Mouse (Mus musculus): ENCODE data around the gene Zc3hav1.
"Not testable (repeated sequence)": the region's sequence is repeated elsewhere in the genome, so short reads cannot be mapped to it uniquely, and the experiment has no call there.

Gene Zc3hav1

DNA sequence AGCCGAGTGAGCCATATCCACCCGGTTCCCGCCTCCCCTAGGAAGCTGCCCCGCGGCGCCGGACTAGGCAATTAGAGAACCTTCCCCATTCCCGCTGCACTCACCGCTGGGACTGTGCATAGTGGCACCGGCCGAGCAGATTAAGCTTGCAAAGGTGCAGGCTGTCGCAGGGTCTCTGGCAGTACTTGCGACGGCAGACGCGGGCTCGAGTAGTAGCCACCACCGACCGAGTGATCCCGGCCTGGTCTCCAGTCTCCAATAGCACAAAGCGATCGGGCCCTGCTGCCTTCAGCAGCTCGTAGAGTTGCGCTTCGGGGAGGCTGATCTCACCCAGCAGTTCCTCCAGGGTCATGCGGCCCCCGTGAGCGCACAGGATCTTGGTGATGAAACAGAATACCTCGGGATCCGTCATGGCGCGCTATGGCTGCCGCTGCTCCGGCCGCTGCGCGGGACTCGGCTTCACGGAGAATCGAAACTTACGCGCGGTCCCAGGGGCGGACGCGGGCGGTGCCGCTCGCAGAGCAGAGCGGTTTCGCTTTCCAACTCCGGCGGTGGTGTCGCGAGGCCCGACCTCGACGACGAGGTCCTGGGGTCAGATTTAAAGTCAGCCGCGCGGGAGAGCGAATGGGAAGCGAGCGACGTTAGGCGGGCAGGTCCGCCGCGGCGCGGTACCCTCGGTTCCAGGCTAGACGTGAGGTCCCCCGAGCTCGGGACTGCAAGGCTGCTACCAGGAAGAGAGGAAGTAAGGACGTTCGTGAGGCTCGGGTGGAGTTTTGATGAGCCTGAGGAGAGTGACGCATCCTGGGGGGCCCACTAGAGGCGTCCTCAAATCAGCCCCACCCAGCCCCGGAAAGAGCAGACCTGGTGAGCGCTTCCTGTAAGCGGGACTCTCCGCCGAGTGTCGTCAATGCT, at the start of gene Zc3hav1:
TSS of gene Zc3hav1 (minus strand) at position 793 of the 912 bp plus-strand sequence.
- peak; percentile 42 to 45 for DNase-seq

DNA sequence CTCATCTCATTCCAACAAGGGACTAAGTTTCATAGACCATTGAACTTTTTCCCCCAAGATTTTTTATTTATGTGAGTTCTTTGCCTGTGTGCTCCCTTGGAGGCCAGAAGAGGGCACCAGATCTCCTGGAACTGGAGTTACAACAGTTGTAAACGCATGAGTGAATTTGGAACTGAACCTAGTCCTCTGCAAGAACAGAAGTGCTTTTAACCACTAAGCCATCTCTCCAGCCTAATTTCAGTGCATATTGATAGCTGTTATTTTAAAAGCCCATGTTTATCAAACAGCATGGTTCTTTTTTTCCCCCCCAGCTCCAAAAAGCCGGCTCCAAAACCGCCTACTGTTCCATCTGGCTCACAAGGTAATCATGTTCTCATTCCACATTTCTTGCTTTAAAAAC, 35.3 kb upstream of the Zc3hav1 start:
- peak; percentile 31 to 45 for DNase-seq

DNA sequence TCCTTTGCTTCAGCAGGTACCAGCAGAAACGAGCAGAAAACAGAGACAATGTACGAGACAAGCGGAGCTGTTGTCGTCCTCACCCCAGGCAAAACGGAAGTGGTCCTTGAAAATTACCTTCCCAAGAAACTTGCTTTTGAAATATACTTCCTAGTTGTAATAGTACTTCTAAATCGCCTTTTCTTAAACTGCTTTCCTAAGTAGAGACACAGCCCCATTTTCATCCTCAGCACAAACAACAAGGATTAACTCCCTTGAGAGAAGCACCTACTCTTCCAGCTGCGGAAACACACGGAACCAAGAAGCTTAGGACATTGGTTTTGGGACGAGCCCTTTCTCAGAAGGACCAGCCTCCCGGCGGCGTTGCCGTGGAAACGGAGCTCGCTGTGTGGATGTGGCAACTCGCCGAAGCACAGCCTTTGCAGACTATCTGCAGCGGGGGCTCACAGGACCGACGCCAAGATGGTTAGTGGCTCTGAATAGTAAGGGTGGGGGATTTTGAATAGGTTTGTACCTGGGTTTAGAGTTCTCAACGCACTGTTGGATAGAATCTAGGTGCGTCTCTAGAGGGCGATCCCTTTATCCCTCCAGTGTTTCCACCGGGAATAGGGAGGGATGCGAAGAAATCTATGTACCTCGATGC, 26.8 kb upstream of the Zc3hav1 start, which contains the start of gene Ttc26:
TSS of gene Ttc26 (plus strand) at position 341 of the 643 bp plus-strand sequence.
- DNase-seq = peak; percentile 93 to 94

DNA sequence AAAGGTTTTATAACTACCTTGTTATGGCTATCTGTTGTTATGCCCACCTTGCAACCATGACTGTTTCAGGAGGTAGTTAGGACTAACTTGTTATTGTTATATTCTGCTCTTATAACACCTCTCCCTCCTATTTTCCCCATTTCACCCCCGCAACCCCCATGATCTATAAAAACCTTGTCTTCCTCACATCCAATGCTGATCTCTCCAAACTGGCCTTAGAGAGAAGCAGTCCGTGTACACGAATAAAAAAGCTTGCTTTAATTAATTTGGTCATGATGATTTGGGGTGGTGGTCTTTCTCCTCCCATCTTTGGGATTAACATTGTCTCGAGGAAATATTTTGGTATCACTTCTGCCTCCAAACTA, 26.3 kb upstream of the Zc3hav1 start:
- DNase-seq = no peak

DNA sequence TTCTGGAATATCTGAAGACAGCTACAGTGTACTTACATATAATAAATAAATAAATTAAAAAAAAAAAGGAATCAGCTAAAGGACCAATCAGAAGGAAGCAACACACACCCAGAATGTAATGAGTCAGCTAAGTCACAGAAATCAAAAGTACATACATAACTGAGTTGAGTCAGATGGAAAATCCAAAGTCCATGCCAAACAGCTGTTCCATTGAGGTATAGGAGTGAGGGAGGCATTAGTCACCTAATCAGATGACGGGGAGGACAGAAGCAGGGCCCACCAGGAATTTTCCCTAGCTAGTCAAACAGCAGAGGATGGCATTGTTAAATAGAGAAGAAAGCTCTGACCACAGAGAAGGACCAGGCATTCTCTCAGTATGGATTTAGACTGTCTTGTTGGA, 19.9 kb upstream of the Zc3hav1 start:
- DNase-seq = no peak

DNA sequence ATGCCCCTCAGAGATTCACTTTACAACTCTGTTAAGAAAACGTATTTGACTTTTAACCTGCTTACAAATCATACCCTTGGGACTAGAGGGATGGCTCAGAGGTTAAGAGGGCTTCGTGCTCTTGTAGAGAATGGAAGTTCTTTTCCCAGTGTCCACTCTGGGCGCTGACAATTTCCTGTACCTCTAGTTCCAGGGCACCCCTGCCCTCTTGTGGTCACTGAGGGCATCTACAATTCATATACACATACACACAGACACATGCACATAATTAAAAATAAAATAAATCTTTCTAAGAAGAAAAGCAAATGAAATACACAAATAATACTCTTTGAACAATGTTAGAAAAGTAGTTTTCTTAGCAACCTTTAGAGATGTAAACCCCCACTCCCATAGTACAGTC, 15.5 kb upstream of the Zc3hav1 start:
- no peak for DNase-seq

DNA sequence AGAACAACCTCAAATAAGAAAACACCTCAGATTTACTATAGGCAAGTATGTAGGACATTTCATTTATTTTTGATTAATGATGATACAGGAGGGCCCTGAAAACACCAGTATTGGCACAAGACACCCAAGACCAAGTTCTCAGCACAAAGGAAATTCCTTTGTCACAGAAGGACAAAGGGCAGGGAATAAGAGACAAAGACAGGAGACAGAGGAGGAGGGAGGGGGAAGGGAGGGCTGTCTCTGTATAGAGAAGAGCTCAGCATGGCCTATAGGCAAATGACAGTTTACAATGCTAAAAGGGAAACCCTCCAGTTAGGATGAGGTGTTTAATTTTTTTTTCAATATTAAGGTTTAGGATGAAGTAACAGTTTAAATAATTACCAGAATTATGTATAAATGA, 9.7 kb upstream of the Zc3hav1 start:
- no peak for DNase-seq

DNA sequence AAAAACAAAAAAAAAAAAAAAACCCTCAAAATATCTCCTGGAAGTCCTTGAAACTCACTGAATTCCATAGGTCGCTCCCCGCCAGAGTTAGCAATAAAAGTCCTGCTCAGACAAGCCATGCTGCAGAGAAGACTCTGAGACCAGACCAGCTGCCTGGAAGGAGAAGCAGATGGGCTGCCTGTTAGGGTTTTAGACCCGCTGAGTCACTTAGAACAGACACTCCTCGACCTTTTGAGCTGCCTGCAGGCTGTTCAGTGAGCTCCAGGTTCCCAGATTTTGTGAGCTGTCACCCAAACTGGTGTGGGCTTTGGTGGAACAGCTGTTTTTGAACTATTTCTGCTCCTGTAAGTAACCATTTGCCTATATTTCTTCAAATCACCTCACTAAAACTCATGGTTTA, 9.0 kb upstream of the Zc3hav1 start:
- no peak for DNase-seq

DNA sequence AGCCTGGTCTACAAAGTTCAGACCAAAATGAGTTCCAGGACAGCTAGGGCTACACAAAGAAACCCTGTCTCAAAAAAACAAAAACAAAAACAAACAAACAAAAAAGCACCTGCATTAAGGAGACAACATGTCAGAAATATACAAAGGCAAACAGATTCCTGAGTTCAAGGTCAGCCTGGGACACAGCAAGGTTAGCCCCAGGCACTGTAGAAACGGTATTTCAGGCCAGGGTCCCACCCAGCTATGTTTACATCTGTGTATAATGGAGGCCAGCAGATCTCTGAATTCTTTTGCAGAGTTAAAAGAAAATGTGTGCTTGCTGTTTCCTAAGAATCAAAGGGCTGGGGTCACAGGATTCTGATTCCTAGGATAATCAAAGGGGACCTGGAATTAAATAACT, 7.5 kb upstream of the Zc3hav1 start:
- DNase-seq = no peak

DNA sequence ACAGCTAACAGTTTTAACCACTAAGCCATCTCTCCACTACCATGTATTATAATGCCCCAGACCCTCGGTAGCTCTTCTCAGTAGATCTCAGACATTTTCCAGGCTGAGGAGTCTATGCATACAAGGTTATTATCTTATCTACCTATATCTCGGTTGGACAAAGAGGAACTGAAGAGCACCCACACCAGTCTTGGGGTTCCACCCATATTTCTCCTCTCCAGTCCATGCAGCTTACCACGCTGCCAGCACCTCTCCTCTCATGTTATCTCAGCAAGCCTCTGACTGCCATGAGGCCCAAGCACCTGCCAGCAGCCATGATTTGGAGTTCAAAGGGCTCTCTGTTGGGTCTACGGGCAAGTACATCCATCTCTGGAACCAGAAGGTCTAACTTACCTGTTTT, 6.7 kb upstream of the Zc3hav1 start:
- DNase-seq = no peak

DNA sequence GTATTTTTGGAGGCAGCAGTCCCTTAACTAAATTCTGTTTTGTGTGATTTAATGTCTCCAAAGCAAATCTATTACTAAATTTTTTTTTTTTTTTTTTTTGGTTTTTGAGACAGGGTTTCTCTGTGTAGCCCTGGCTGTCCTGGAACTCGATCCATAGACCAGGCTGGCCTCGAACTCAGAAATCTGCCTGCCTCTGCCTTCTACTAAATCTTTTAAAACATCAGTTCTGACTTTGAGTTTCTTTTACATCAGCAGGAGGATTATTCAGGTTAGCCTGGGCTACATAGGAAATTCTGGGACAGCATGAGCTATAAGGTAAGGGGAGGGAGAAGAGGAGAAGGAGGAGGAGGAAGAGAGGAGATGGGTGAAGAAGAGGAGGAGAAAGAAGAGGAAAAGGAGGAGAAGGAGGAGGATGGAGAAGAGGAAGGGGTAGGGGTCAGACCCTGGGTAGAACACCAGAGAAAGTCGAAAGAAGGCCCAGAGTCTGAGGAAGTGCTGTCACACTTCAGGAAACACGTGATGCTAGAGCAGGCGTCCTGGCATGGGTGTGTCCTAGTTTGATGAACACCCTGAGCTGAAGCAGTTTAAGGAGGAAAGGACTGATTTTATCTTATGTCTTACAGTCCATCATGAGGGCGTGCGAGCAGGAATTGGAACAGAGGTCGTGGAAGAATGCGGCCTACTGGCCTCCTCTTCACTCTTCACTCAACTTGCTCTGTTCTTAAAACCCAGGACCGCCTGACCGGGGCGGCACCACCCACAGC, 5.5 kb upstream of the Zc3hav1 start:
- no peak for DNase-seq

DNA sequence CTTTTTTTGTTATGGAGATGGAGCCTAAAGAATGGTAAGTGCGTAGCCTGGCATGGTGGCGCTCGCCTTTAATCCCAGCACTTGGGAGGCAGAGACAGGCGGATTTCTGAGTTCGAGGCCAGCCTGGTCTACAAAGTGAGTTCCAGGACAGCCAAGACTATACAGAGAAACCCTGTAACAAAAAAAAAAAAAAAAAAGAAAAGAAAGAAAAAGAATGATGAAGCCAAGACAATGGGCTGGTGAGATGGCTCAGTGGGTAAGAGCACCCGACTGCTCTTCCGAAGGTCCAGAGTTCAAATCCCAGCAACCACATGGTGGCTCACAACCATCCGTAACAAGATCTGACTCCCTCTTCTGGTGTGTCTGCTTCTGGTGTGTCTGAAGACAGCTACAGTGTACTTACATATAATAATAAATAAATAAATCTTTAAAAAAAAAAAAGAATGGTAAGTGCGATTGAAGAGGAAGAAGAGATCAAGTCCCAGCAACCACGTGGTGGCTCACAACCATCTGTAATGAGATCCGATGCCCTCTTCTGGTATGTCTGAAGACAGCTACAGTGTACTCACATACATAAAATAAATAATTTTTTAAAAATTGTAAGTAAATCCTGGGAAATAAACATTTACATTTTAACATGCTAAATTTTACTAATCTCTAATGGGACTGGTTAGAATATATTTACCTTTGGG, 4.8 kb upstream of the Zc3hav1 start:
- DNase-seq = not testable (repeated sequence)

DNA sequence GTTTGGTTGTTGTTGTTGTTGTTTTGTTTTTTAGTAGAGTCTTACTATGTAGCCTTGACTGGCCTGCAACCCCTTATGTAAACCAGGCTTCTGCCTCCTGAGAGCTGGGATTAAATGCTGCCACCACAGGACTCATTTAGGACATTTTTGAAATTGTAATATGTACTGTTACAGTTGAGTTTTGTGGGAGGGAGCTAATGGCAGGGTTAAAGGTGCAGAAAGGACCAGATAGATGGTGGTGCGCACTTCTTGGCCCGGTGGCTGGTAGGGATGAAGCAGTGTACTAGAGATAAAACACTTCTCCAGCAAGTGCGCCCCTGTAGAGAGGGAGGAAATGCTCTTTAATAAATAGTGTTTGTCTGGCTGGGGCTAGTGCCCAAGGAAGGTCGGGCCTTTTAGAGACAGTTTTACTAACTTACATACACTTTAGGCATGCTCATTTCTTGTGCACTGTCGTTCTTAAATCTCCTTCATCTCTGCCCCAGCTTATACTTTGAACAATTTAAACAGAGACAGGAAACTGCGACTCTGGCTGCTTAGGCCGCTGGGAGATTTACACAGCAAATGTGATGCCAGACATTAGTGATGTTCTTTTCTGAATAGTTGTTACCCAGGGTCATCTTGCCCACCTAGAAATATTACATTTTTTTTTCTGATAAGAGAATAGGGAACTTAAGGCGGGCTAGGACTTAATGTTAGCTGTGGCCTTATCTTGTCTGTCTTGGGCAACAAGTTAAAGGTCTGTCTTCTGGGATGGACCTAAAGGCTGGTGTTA, 4.0 kb upstream of the Zc3hav1 start:
- no peak for DNase-seq

DNA sequence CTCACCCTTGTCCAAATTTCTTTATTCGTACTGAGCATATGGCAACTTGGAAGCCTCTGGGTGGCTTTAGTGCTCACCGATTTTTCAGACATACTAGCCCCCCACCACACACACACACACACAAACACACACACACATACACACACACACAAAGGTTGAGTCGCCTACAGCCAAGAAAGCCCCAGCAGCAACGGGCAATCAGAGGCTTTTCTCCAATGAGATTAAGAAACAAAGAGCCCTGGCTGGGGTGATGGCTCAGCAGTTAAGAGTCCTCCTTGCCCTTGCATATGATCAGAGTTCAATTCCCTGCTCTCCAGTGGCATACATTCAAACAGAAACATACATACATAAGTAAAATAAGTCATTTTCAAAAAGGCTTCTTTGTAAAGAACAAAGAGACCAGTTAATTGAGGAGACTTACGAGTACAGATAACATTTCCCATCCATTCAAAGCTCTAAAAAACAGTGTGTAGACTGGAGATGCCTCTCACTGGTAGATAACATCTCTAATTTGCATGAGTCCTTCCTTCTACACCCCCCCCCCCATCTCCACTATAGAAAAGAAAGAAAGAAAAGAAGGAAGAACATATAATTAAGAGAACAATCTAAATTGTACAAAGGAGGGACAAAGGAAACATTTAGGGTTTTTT, 3.3 kb upstream of the Zc3hav1 start:
- DNase-seq = no peak

DNA sequence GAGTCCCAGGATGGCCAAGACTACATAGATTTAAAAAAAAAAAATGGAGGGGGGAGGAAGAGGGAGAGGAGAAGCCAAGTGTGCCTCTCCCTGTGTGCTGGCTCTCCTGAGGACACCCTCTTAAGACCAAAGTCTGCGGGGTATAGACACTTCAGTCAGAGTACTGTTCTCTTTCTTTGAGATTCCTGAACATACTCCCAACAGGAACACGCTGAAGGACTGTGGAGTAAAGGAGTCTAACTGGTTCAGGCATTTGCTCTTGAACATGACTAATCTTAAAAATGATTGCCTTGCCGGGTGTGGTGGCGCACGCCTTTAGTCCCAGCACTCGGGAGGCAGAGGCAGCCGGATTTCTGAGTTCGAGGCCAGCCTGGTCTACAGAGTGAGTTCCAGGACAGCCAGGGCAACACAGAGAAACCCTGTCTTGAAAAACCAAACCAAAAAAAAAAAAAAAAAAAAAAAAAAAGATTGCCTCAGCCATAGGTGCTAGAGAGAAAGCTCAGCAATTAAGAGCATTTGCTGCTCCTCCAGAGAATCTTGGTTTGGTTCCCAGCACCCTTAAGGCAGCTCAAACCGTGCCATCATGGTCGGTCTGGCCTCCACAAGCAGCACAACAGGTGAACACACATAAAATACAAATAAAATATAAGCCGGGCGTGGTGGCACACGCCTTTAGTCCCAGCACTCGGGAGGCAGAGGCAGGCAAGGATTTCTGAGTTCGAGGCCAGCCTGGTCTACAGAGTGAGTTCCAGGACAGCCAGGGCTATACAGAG, 2.4 kb upstream of the Zc3hav1 start:
- DNase-seq = not testable (repeated sequence)

DNA sequence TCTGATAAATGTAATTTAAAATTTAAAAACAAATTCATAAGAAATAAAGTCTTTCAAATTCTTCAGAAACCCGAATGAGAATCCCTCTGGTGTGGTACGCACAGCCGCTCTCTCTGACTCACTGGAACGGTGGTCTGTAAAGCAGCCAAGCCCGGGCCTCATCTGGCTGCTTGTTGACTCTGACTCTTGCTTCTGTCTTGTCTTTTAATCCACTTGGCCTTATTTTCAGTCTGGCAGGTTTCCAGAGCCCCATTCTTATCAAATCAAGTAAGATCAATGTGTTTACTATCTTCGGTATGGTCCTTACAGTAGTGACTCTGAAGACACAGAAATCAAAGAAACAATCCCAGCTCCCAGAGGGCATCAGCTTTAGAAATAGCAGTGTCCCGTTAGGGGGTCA, 1.5 kb upstream of the Zc3hav1 start:
- DNase-seq = peak; percentile 31 to 35

DNA sequence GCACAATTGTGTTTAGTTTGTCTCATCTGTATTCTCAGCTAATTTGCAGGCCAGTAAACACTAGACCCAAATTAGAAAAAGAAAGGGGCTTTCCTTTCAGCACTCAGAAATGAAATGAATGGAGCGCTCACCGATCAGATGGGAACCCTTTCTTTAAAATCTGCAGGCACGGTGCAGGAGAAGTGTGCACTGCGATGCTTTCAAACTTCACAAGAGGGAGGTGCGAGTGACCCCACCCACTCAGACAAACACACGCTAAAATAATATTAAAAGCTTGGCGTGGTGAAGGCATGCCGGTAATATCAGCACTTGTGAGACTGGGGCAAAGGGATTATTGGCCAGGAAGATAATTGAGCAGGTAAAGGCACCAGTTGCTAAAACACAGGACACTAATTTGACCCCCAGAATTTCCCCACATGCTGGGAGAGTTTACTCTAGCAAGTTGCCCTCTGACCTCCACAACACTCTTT, 986 bp upstream of the Zc3hav1 start:
- no peak for DNase-seq

DNA sequence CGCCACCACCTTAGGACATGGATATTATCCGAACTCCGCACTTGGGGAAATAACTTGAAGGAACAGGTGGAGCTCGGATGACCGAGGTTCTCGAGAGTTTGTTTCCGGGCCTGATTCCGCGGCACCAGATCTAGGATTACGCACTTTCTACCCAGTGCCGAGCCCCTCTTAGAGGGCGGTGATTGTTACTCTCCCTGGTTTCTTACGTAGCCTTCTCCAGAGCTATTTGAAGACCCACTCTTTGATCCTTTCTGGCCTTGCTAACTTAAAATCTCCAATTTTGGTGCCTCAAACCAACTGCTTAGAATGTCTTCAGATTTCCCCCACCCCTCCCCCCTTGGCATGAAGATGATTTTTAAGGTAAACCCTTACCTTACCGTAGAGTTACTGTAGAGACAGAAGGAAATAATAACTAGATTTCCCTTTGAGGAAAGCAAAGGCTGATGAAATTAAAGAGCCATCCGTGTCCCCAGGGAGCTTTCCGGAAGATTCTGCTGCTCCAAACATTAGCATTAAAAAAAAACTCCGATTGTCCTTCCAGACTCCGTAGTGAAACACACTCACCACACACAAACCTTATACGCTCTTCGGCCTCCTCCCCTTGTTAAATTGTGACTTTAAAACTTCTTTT, 435 bp upstream of the Zc3hav1 start:
- peak in 1 of 2 experiments; percentile 7 for DNase-seq

DNA sequence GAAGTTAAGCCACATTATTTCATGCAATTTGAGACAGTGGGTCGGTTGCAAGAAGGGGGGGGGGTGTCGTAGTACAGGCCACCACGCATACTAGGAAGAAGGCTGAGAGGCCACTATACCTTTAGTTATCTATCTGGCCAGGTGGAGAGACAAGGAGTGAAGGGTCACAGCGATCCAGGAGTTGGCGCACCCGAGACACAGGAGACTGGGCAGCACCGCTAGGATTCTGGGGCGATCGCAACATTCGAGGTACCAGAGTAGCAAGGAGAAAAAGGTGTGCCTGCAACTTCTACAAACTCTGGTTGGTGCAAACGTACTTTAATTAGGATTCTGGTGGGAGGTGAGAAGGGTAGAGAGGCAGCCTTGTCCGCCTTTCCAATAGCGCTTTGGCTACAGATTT, 1.2 kb downstream of the Zc3hav1 start:
- no peak for DNase-seq

DNA sequence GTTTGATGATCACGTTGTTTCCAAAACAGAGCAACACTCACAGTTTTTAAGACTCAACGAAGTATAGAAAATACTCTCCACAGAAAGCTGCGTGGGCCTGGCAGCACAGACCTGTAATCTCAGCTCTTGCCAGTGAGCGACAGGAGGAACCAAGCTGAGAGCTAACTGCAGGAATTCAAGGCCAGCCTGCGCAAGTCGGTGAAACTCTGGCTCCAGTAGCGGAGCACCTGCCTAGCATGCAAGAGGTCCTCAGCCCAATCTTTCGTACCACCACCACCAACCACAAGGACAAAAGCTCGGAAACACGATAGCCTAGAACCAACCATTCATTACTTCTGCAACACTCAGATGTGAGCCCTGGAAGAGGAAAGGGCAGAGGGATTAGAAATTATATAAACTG, 2.0 kb downstream of the Zc3hav1 start:
- peak; percentile 12 to 34 for DNase-seq

Measured in cerebellum, postnatal 10 days (tissue).